Mouse (Mus musculus): Measurements from ENCODE around the gene Spata32. TPM values are rescaled to one million over a fixed set of nuclear protein-coding genes. Genes with fewer than 3 reads are reported as not detected.
A peak's percentile ranks its signal among the peaks of the same experiment; 100 is the strongest.

Spata32 gene
- polyA plus RNA-seq, 1 experiment from 2014 or later: not detected

DNA sequence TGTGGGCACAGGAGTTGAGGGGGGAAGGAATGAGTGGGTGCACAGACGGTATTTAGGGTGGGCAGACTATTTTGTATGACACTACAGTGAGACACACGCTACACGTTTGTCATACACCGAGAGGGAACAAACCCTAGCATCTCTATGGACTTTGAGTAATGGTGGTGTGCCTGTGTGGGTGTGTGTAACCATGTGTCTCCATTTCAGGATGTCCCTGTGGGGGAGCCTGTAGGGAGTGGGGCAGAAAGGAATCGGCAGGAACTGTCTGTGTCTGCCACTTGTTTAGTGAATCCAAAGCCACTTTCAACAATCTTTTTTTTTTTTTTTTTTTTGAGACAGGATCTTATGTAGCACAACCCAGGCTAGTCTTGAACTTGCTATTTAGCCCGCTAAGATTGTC, 12.0 kb downstream of the Spata32 start:
- H3K4me3 ChIP-seq (ENCODE audit: low read depth, low read length): no peak overlapping the region
- no peak overlapping the region for H3K27ac ChIP-seq (ENCODE audit: low read depth, low read length)
- no peaks in the 10 kb centered on the region for H3K4me1 ChIP-seq (replicated peaks; ENCODE audit: control insufficient read depth, insufficient read depth, low read length)
- ATAC-seq (ENCODE audit: low FRiP score) (no peak), DNase-seq (ENCODE audit: low spot score) (no peak)
- H3K9me3 ChIP-seq (ENCODE audit: control insufficient read depth, low read length): no peaks in the 10 kb centered on the region
- no peaks in the 10 kb centered on the region for H3K27me3 ChIP-seq (ENCODE audit: control insufficient read depth, insufficient read depth, low read length)
- H3K36me3 ChIP-seq (ENCODE audit: control insufficient read depth, insufficient read depth, low read length): no peaks in the 10 kb centered on the region
- H3K9ac ChIP-seq (ENCODE audit: low read depth, low read length): no peak overlapping the region
- no peak overlapping the region for H3K4me2 ChIP-seq (replicated peaks; ENCODE audit: low read depth, low read length)
- 90% methylated on average over 6 of the region's 6 CpGs for WGBS

DNA sequence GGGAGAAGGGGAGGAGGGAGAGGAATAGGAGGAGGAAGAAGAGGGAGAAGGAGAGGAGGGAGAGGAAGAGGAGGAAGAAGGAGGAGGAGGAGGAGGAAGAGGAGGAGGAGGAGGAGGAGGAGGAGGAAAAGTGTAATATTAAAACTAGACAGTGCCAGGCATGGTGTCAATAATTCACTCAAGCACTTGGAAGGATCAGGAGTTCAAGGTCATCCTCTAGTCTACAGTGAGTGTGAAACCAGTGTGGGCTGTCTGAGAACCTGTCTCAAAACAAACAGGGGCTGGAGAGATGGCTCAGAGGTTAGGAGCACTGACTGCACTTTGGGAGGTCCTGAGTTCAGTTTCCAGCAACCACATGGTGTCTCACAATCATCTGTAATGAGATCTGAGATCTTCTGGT, 15.9 kb downstream of the Spata32 start:
- DNase-seq (ENCODE audit: low spot score) (no peak), ATAC-seq (ENCODE audit: low FRiP score) (no peak)
- H3K27me3 ChIP-seq (ENCODE audit: control insufficient read depth, insufficient read depth, low read length): peaks cover 34% of the 10 kb centered on the region
- no peak overlapping the region for H3K27ac ChIP-seq (ENCODE audit: low read depth, low read length)
- H3K4me3 ChIP-seq (ENCODE audit: low read depth, low read length): no peak overlapping the region
- no peaks in the 10 kb centered on the region; the same call in 1 of the 2 replicates for H3K4me1 ChIP-seq (replicated peaks; ENCODE audit: control insufficient read depth, insufficient read depth, low read length)
- no peaks in the 10 kb centered on the region for H3K9me3 ChIP-seq (ENCODE audit: control insufficient read depth, low read length)
- H3K36me3 ChIP-seq (ENCODE audit: control insufficient read depth, insufficient read depth, low read length): no peaks in the 10 kb centered on the region
- H3K9ac ChIP-seq (ENCODE audit: low read depth, low read length): no peak overlapping the region
- no peak overlapping the region for H3K4me2 ChIP-seq (replicated peaks; ENCODE audit: low read depth, low read length)

DNA sequence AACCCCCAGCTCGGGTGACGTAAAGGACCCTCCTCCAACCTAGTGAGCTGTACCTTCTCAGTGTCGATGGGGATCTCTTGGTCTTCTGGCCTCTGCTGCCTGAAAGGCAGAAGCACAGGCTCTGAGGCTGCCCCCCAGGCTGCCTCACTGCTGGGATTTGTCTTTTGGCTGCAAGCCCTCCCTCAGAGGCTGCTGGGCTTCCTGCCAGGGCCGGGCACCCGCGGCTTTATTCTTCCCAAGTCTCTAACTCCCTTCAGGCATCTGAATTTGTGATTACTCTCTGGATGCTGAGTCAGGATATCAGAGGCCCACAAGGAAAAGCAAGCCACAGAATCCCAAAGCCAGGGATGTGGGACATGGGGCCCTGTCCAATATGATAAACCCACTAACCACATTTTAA, 16.6 kb downstream of the Spata32 start:
- ATAC-seq (ENCODE audit: low FRiP score) (no peak), DNase-seq (ENCODE audit: low spot score) (no peak)

DNA sequence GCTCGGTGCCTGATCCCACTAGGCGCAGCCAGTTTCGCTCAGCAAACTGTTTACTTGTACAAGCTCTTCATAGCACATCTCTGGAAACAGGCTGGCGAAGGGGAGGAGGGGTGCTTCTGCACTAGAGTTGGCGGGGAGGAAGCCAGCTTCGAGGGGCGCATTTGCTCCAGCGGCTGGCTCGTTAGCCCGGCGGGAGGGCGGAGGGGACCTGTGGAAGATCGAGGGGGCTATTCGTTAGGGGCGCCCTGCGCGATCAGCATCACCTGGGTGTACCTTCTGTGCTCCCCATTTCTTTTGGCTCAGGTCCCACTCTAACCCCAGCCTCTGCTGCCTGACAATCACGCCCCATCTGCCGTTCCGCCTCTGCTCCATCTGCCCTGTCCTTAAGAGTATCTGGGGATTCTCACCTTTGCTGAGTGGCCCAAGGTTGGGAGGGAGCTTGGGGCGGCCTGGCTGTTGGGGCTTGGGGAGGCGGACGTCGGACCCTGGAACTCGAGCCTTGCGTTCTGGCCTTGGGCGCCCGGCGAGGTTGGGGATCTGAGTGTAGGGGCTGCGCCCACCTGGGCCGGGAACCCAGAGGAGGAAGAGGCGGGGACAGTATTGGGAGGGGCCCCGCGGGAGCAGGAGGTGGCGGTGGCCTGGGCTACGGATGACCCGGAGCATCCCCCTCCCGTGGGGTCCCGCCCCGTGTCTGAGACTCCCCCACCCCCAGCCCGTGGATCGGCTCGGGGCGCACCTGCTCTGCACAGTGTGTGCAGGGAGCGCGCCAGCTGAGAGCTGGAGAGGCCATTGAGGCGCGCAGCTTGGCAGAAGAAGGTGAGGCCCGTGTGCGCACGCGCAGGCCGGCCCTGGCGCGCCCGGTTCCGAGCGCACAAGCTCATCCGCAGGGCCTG, 19.1 kb downstream of the Spata32 start:
- Histone ChIP-seq H3K27ac (ENCODE audit: low read depth, low read length) (no peak overlapping the region), H3K9me3 (ENCODE audit: control insufficient read depth, low read length) (no peaks in the 10 kb centered on the region), H3K36me3 (ENCODE audit: control insufficient read depth, insufficient read depth, low read length) (no peaks in the 10 kb centered on the region), H3K27me3 (ENCODE audit: control insufficient read depth, insufficient read depth, low read length) (peaks cover 54% of the 10 kb centered on the region), H3K4me3 (ENCODE audit: low read depth, low read length) (peak overlapping the region; percentile 33), H3K4me1 (replicated peaks; ENCODE audit: control insufficient read depth, insufficient read depth, low read length) (no peaks in the 10 kb centered on the region; the same call in 1 of the 2 replicates), H3K4me2 (replicated peaks; ENCODE audit: low read depth, low read length) (peak overlapping the region; percentile 50), H3K9ac (ENCODE audit: low read depth, low read length) (peak overlapping the region; percentile 5; the same call in 1 of the 2 replicates)
- DNase-seq (ENCODE audit: low spot score) (peak; percentile 42), ATAC-seq (ENCODE audit: low FRiP score) (no peak; the same call in 1 of the 2 replicates)
- 2% methylated on average over 57 of the region's 59 CpGs for WGBS

More for the DNA sequence above, 16.6 kb downstream of the Spata32 start:
- Histone ChIP-seq H3K4me3 (ENCODE audit: low read depth, low read length) (no peak overlapping the region), H3K4me1 (replicated peaks; ENCODE audit: control insufficient read depth, insufficient read depth, low read length) (no peaks in the 10 kb centered on the region; the same call in 1 of the 2 replicates), H3K27ac (ENCODE audit: low read depth, low read length) (no peak overlapping the region), H3K9ac (ENCODE audit: low read depth, low read length) (no peak overlapping the region), H3K9me3 (ENCODE audit: control insufficient read depth, low read length) (no peaks in the 10 kb centered on the region), H3K27me3 (ENCODE audit: control insufficient read depth, insufficient read depth, low read length) (peaks cover 40% of the 10 kb centered on the region), H3K36me3 (ENCODE audit: control insufficient read depth, insufficient read depth, low read length) (no peaks in the 10 kb centered on the region), H3K4me2 (replicated peaks; ENCODE audit: low read depth, low read length) (no peak overlapping the region)
- WGBS: 34% methylated on average over 6 of the region's 6 CpGs

DNA sequence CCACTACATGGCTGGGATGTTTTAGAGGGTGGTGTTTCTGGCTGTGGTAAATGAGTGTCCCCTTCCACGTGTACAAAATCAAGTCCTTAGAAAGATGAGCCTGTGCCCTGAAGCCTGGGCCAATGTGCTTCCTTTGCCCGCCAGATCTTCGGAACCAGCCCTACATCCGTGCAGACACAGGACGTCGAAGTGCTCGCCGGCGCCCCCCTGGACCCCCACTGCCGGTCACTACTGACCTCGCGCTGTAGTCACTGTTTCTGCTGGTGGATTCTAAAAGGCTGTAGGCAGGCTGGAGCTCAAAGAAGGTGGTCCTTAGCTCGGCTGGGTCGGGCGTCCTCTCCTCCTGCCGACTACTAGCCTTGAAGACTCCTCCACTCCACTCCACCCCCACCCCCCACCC, 19.9 kb downstream of the Spata32 start:
- Histone ChIP-seq H3K9me3 (ENCODE audit: control insufficient read depth, low read length) (no peaks in the 10 kb centered on the region), H3K27me3 (ENCODE audit: control insufficient read depth, insufficient read depth, low read length) (peaks cover 62% of the 10 kb centered on the region), H3K9ac (ENCODE audit: low read depth, low read length) (no peak overlapping the region), H3K27ac (ENCODE audit: low read depth, low read length) (no peak overlapping the region), H3K4me3 (ENCODE audit: low read depth, low read length) (no peak overlapping the region; the same call in 1 of the 2 replicates), H3K4me2 (replicated peaks; ENCODE audit: low read depth, low read length) (no peak overlapping the region), H3K36me3 (ENCODE audit: control insufficient read depth, insufficient read depth, low read length) (no peaks in the 10 kb centered on the region), H3K4me1 (replicated peaks; ENCODE audit: control insufficient read depth, insufficient read depth, low read length) (no peaks in the 10 kb centered on the region; the same call in 1 of the 2 replicates)
- 5% methylated on average over 16 of the region's 16 CpGs for WGBS
- ATAC-seq (ENCODE audit: low FRiP score) (no peak), DNase-seq (ENCODE audit: low spot score) (no peak)

DNA sequence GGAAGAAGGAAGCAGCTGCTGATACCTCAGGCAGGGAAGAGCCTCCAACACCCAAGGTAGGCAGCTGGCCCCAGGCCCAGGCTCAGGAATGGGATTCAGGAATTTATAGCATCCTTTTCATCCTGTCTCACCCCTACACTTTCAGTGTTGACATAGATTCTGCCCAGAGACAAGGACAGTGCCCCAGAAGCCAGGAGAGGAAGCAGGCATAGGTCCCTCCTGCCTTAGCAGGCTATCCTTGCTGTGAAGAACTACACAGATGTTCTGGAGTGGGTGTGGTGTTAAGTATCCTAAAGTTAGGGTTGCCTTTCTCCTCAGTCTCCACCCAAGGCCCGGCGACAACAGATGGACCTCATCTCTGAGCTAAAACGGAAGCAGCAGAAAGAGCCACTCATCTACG, 20.9 kb downstream of the Spata32 start:
- Histone ChIP-seq H3K4me1 (replicated peaks; ENCODE audit: control insufficient read depth, insufficient read depth, low read length) (peaks cover 3% of the 10 kb centered on the region; the same call in 1 of the 2 replicates), H3K36me3 (ENCODE audit: control insufficient read depth, insufficient read depth, low read length) (no peaks in the 10 kb centered on the region), H3K4me3 (ENCODE audit: low read depth, low read length) (no peak overlapping the region), H3K9me3 (ENCODE audit: control insufficient read depth, low read length) (no peaks in the 10 kb centered on the region), H3K4me2 (replicated peaks; ENCODE audit: low read depth, low read length) (no peak overlapping the region), H3K9ac (ENCODE audit: low read depth, low read length) (no peak overlapping the region), H3K27me3 (ENCODE audit: control insufficient read depth, insufficient read depth, low read length) (peaks cover 72% of the 10 kb centered on the region), H3K27ac (ENCODE audit: low read depth, low read length) (no peak overlapping the region)
- WGBS: 77% methylated on average over 4 of the region's 4 CpGs
- ATAC-seq (ENCODE audit: low FRiP score) (no peak), DNase-seq (ENCODE audit: low spot score) (no peak)

DNA sequence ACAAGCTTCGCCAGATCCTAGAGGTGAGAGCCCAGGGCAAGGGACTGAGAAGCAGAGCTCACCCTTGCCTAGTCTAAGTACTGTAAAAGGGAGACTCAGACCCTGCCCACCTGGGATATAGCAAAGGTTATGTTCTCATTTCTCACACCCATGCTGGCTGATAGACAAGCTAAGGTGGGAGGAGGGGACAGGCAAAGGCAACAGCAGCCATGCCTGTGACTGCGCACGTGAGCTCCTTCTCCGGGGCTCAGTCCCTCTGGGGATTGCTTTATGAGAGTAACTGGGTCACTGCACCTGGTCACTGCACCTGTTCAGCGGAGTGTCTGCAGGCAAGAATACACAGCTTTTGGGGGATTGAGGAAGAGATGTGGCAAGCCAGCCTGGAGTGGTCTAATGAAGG, 22.6 kb downstream of the Spata32 start:
- Histone ChIP-seq H3K4me1 (replicated peaks; ENCODE audit: control insufficient read depth, insufficient read depth, low read length) (peaks cover 3% of the 10 kb centered on the region; the same call in 1 of the 2 replicates), H3K36me3 (ENCODE audit: control insufficient read depth, insufficient read depth, low read length) (no peaks in the 10 kb centered on the region), H3K9me3 (ENCODE audit: control insufficient read depth, low read length) (no peaks in the 10 kb centered on the region), H3K4me2 (replicated peaks; ENCODE audit: low read depth, low read length) (no peak overlapping the region), H3K27ac (ENCODE audit: low read depth, low read length) (no peak overlapping the region), H3K27me3 (ENCODE audit: control insufficient read depth, insufficient read depth, low read length) (peaks cover 84% of the 10 kb centered on the region), H3K9ac (ENCODE audit: low read depth, low read length) (no peak overlapping the region), H3K4me3 (ENCODE audit: low read depth, low read length) (no peak overlapping the region)
- WGBS: 86% methylated on average over 5 of the region's 5 CpGs
- ATAC-seq (ENCODE audit: low FRiP score) (no peak), DNase-seq (ENCODE audit: low spot score) (no peak)

DNA sequence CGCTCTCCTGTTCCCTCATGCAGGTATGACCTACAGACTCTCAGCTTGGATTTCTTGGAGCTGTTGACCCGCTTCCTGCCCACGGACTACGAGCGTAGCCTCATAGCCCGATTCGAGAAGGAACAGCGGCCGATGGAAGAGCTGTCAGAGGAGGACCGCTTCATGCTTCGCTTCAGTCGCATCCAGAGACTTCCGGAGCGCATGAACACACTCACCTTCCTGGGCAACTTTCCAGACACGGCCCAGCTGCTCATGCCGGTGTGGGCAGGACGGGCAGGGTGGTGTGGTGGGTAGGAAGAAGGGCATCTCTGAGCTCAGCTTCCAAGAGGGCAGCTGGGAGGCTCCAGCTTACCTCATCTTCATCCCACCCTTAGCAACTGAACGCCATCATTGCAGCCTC, 23.0 kb downstream of the Spata32 start:
- DNase-seq (ENCODE audit: low spot score): no peak
- peaks cover 3% of the 10 kb centered on the region; the same call in 1 of the 2 replicates for H3K4me1 ChIP-seq (replicated peaks; ENCODE audit: control insufficient read depth, insufficient read depth, low read length)
- H3K9me3 ChIP-seq (ENCODE audit: control insufficient read depth, low read length): no peaks in the 10 kb centered on the region
- ATAC-seq (ENCODE audit: low FRiP score): no peak
- no peak overlapping the region for H3K4me3 ChIP-seq (ENCODE audit: low read depth, low read length)
- no peak overlapping the region for H3K9ac ChIP-seq (ENCODE audit: low read depth, low read length)
- peaks cover 82% of the 10 kb centered on the region for H3K27me3 ChIP-seq (ENCODE audit: control insufficient read depth, insufficient read depth, low read length)
- WGBS: 91% methylated on average over 18 of the region's 18 CpGs
- no peaks in the 10 kb centered on the region for H3K36me3 ChIP-seq (ENCODE audit: control insufficient read depth, insufficient read depth, low read length)
- H3K27ac ChIP-seq (ENCODE audit: low read depth, low read length): no peak overlapping the region
- H3K4me2 ChIP-seq (replicated peaks; ENCODE audit: low read depth, low read length): no peak overlapping the region

DNA sequence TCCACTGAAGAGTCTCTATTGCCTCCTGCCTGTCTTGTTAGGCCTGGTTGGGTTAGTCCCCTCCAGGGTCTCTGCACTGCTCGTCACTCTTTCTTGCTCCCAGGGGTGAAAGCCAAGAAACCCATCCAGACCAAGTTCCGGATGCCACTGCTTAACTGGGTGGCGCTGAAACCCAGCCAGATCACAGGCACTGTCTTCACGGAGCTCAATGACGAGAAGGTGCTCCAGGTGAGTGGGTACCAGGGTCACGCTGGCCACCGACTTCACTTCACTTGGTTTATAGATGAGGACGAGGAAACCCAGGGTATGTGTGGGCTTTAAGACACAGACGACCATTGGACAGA, 24.4 kb downstream of the Spata32 start:
- Histone ChIP-seq H3K27ac (ENCODE audit: low read depth, low read length) (no peak overlapping the region), H3K4me1 (replicated peaks; ENCODE audit: control insufficient read depth, insufficient read depth, low read length) (0 out of 2 replicates have a peak, but pooled peaks cover 3% of the 10 kb centered on the region), H3K9me3 (ENCODE audit: control insufficient read depth, low read length) (no peaks in the 10 kb centered on the region), H3K4me2 (replicated peaks; ENCODE audit: low read depth, low read length) (no peak overlapping the region), H3K27me3 (ENCODE audit: control insufficient read depth, insufficient read depth, low read length) (peaks cover 67% of the 10 kb centered on the region), H3K4me3 (ENCODE audit: low read depth, low read length) (no peak overlapping the region), H3K36me3 (ENCODE audit: control insufficient read depth, insufficient read depth, low read length) (no peaks in the 10 kb centered on the region), H3K9ac (ENCODE audit: low read depth, low read length) (no peak overlapping the region)
- ATAC-seq (ENCODE audit: low FRiP score) (no peak), DNase-seq (ENCODE audit: low spot score) (no peak)
- WGBS: 34% methylated on average over 9 of the region's 9 CpGs

Measured in hindbrain, embryonic 11.5 days (tissue).